Mouse (Mus musculus): ENCODE measurements around the gene Ahdc1. TPM values are rescaled to one million over a fixed set of nuclear protein-coding genes. Genes with fewer than 3 reads are reported as not detected.

Ahdc1 gene
- polyA plus RNA-seq, 1 experiment from 2014 or later: 1.6 TPM

DNA sequence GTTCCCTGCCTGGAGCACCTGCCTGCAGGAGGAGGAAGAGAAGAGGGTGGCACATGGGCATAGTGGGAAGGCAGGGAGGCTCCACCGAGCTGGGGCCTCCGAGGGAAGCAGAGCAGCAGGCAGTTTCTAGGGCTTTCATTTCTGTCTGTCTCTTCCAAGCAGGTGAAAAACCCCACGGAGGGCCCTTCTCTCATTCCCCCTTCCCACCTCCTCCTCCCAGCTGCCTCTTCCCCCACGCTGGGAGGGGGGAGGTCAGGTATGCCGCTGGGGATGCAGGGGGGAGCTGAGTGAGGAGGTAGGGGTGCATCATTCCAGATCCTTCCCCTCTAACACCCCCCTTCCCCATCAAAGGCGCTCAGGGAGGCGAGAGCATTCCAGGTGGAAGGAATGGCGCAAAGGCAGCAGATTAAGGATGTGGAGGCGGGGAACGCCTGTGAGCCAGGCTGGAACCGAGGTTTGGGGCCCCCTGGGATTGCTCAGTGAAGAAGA lies 109.8 kb downstream of the Ahdc1 start:
- H3K27ac ChIP-seq: no peak overlapping the region
- WGBS (ENCODE audit: missing documents): 72% methylated on average over 9 of the region's 11 CpGs
- H3K36me3 ChIP-seq (ENCODE audit: inconsistent target): no peaks in the 10 kb centered on the region
- H3K79me2 ChIP-seq (ENCODE audit: inconsistent target): no peaks in the 10 kb centered on the region
- no peak overlapping the region for H3K4me3 ChIP-seq (ENCODE audit: inconsistent target)

GRCm38 (mm10) chr4:133121416-133121815 lies 110.4 kb downstream of the Ahdc1 start:
- H3K79me2 ChIP-seq (ENCODE audit: inconsistent target): no peaks in the 10 kb centered on the region
- WGBS (ENCODE audit: missing documents): 88% methylated on average over 1 of the region's 1 CpGs
- no peak overlapping the region for H3K4me3 ChIP-seq (ENCODE audit: inconsistent target)
- no peaks in the 10 kb centered on the region for H3K36me3 ChIP-seq (ENCODE audit: inconsistent target)
- H3K27ac ChIP-seq: no peak overlapping the region

DNA sequence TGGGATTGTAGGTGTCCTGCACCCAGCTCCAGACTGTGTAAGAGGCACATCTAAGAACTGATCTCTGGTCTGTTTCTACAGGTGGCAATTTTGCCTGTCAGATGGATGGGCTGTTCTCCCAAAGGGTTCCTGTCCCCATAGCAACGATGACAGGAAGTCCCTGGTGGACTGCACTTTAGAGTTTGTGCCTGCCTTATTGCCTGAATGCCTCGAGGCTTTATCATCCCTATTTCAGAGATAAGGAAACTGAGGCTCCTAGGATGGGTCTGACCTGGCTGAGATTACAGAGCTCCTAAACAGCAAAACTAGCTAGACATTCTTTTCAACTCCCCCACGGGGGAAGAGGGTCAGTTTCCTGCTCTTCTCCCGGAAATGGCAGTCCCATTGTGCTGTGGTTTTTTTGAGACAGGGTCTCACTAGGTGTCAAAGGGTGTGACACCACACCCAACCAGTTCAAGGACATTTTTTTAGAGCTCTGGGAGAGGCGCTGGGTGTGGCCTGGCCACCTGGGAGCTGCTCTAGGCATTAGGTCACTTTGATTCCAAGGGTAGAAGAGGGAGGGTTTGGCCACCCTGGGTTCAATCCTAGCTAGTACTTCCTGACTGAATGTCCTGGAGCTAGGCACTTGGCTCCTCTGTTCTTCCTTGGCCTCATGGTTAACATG lies 111.0 kb downstream of the Ahdc1 start:
- H3K79me2 ChIP-seq (ENCODE audit: inconsistent target): no peaks in the 10 kb centered on the region
- no peak overlapping the region for H3K27ac ChIP-seq
- no peaks in the 10 kb centered on the region for H3K36me3 ChIP-seq (ENCODE audit: inconsistent target)
- 47% methylated on average over 5 of the region's 5 CpGs for WGBS (ENCODE audit: missing documents)
- no peak overlapping the region for H3K4me3 ChIP-seq (ENCODE audit: inconsistent target)

GRCm38 (mm10) chr4:133127079-133127478 lies 116.0 kb downstream of the Ahdc1 start:
- no peaks in the 10 kb centered on the region for H3K36me3 ChIP-seq (ENCODE audit: inconsistent target)
- no peak overlapping the region for H3K27ac ChIP-seq
- H3K4me3 ChIP-seq (ENCODE audit: inconsistent target): no peak overlapping the region
- peaks cover 15% of the 10 kb centered on the region for H3K79me2 ChIP-seq (ENCODE audit: inconsistent target)
- 79% methylated on average over 2 of the region's 3 CpGs for WGBS (ENCODE audit: missing documents)

Other genes with a start within 250 kb of the Ahdc1 start
- gene Rpa2, start 242.9 kb upstream of the Ahdc1 start, polyA plus RNA-seq (2018): 6.0 to 44.1 TPM (median 7.6 TPM) in 3 replicates
- 131 to 255 TPM (median 207 TPM) in 3 replicates for gene Themis2, start 214.9 kb upstream of the Ahdc1 start, polyA plus RNA-seq (2018)
- gene Ppp1r8, start 168.1 kb upstream of the Ahdc1 start, polyA plus RNA-seq (2018): 19.7 to 37.4 TPM (median 26.3 TPM) in 3 replicates
- gene Stx12, start 126.8 kb upstream of the Ahdc1 start, polyA plus RNA-seq (2018): 83.0 to 103 TPM (median 89.1 TPM) in 3 replicates
- 29.8 to 49.7 TPM (median 31.3 TPM) in 3 replicates for gene Fam76a, start 88.7 kb upstream of the Ahdc1 start, polyA plus RNA-seq (2018)
- gene Fgr, start 37.2 kb upstream of the Ahdc1 start, polyA plus RNA-seq (2018): 0.91 to 1.8 TPM (median 1.2 TPM) in 3 replicates
- gene Wasf2, start 119.2 kb downstream of the Ahdc1 start, polyA plus RNA-seq (2018): 68.1 to 117 TPM (median 91.5 TPM) in 3 replicates
- not detected in 3 replicates for gene Cd164l2, start 200.9 kb downstream of the Ahdc1 start, polyA plus RNA-seq (2018)
- not detected in 3 replicates for gene Gpr3, start 201.3 kb downstream of the Ahdc1 start, polyA plus RNA-seq (2018)
- 0.98 to 3.1 TPM (median 1.5 TPM) in 3 replicates for gene Map3k6, start 229.6 kb downstream of the Ahdc1 start, polyA plus RNA-seq (2018)